Mouse (Mus musculus): ENCODE results near the gene Tmem220.

DNA sequence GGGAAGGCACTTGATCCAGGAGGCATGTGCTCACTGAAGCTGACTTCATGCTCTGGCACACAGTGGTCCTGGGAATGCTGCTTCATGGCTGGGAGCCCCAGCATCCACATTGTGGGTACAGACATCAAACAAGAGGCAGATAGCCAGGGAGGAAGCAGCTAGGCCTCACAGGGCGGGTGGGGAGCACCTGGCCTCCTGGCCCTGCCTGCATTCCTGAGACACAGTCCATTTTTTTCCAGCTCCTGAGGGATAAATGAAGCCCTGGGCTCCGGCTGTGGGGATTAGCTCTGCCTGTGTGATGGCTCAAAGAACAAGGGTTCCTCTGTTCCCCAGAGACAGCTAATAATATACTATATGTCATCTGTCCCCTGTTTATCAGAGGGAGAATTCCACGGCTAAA lies 50.1 kb downstream of the Tmem220 start:
- TF ChIP-seq POLR2A (IDR thresholded peaks at IDR 0.05; ENCODE audit: borderline replicate concordance, extremely low read depth, insufficient read depth, insufficient read length, poor library complexity, severe bottlenecking) = no peak
- TF ChIP-seq CTCF (IDR thresholded peaks at IDR 0.05; ENCODE audit: borderline replicate concordance, extremely low read depth, insufficient read depth, insufficient read length) = no peak
